ENCODE assay signal across 10 mouse cellular contexts in the genomic region with DNA sequence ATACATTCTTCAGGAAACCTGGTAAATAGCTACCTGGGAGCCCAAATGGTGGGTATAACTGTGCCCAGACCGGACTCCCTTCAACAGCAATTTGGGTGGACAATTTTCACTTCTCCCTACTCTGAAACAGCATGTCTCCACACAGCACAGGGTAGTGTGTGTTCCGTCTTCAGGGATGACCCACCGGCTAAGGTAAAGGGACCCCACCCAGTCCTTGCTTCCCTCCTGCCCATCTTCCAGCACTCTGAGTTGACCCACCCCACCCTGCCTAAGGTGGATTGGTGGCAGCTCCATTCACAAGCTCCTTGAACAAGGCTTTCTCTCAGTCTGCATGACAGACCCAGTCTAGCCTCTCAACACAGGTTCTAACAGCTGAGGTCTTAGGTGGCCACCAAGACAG. TPM values are rescaled to one million over a fixed set of nuclear protein-coding genes. Genes with fewer than 3 reads are reported as not detected.
A peak's percentile ranks its signal among the peaks of the same experiment; 100 is the strongest.
DNase-seq lines count a peak whose midpoint lies in the region; ATAC-seq lines count a peak whose summit lies in the region.
"Had no signal": no experiment of that assay in that cellular context is flagged by ENCODE, and none has a peak within 500 bp of the region (broad histone marks: within the 10 kb centered on the region; RNA-seq: fewer than 3 reads in every experiment).

No protein-coding gene starts in this region.

- intact Hi-C loops in heart, postnatal 36 days (cut with DNase I), result no loop called here

- no peak overlapping the region for H3K4me3 ChIP-seq in midbrain, embryonic 10.5 days
- no peak overlapping the region for H3K4me3 ChIP-seq in midbrain, embryonic 11.5 days (ENCODE audit: low read depth, low read length)
- no peak overlapping the region for H3K4me3 ChIP-seq in liver, embryonic 16.5 days (ENCODE audit: low read depth, low read length)
- H3K4me3 ChIP-seq: limb, embryonic 12.5 days had no signal

- H3K4me2 ChIP-seq in midbrain, embryonic 11.5 days, result no peak overlapping the region
- H3K4me2 ChIP-seq in liver, embryonic 16.5 days (ENCODE audit: low read depth, low read length), result peak overlapping the region; percentile 37
- H3K4me2 ChIP-seq: limb, embryonic 12.5 days had no signal

- peak overlapping the region; percentile 96 for H3K27ac ChIP-seq in midbrain, embryonic 10.5 days (replicated peaks)
- H3K27ac ChIP-seq in midbrain, embryonic 11.5 days (ENCODE audit: low read depth, low read length), result no peak overlapping the region; the same call in 1 of the 2 replicates
- peak overlapping the region; percentile 76 for H3K27ac ChIP-seq in liver, embryonic 16.5 days (ENCODE audit: low read length)
- H3K27ac ChIP-seq: limb, embryonic 12.5 days had no signal

- H3K27me3 ChIP-seq in midbrain, embryonic 10.5 days (ENCODE audit: low read depth, poor library complexity, severe bottlenecking), result no peaks in the 10 kb centered on the region
- H3K27me3 ChIP-seq in midbrain, embryonic 11.5 days (ENCODE audit: control insufficient read depth, insufficient read depth, low read length), result no peaks in the 10 kb centered on the region
- no peaks in the 10 kb centered on the region for H3K27me3 ChIP-seq in liver, embryonic 16.5 days (ENCODE audit: control insufficient read depth, insufficient read depth, low read depth, low read length)
- H3K27me3 ChIP-seq: limb, embryonic 12.5 days had no signal

- H3K9me3 ChIP-seq in midbrain, embryonic 10.5 days (replicated peaks), result no peaks in the 10 kb centered on the region
- H3K9me3 ChIP-seq in midbrain, embryonic 11.5 days (ENCODE audit: control insufficient read depth, low read length), result no peaks in the 10 kb centered on the region
- H3K9me3 ChIP-seq in liver, embryonic 16.5 days (replicated peaks; ENCODE audit: control insufficient read depth, low read length), result no peaks in the 10 kb centered on the region
- H3K9me3 ChIP-seq: limb, embryonic 12.5 days had no signal

- no peak overlapping the region for H3K9ac ChIP-seq in midbrain, embryonic 11.5 days (ENCODE audit: low read length)
- H3K9ac ChIP-seq in liver, embryonic 16.5 days (ENCODE audit: low read depth, low read length), result no peak overlapping the region
- H3K9ac ChIP-seq: limb, embryonic 12.5 days had no signal

- no peak for ATAC-seq in midbrain, embryonic 11.5 days (ENCODE audit: low FRiP score)
- no peak for ATAC-seq in liver, embryonic 16.5 days (ENCODE audit: low read depth)

- WGBS in midbrain, embryonic 10.5 days, result 93% methylated on average over 3 of the region's 3 CpGs
- WGBS in midbrain, embryonic 11.5 days, result 93% methylated on average over 3 of the region's 3 CpGs
- WGBS in liver, embryonic 16.5 days (ENCODE audit: insufficient replicate concordance), result 48% methylated on average over 3 of the region's 3 CpGs

- peaks cover 76% of the 10 kb centered on the region for H3K36me3 ChIP-seq in midbrain, embryonic 10.5 days
- H3K36me3 ChIP-seq in midbrain, embryonic 11.5 days (ENCODE audit: control insufficient read depth, insufficient read depth, low read length), result peaks cover 56% of the 10 kb centered on the region
- peaks cover 5% of the 10 kb centered on the region for H3K36me3 ChIP-seq in liver, embryonic 16.5 days (ENCODE audit: control insufficient read depth, insufficient read depth)

- H3K4me1 ChIP-seq in midbrain, embryonic 10.5 days, result peaks cover 86% of the 10 kb centered on the region
- peaks cover 55% of the 10 kb centered on the region for H3K4me1 ChIP-seq in midbrain, embryonic 11.5 days (ENCODE audit: control insufficient read depth, insufficient read depth, low read length)
- peaks cover 38% of the 10 kb centered on the region for H3K4me1 ChIP-seq in liver, embryonic 16.5 days (ENCODE audit: control insufficient read depth, low read depth, low read length)

- DNase-seq in heart, adult 11 months, result peak; percentile 93
- DNase-seq in heart, postnatal 36 days, result no peak
- DNase-seq in midbrain, embryonic 10.5 days (ENCODE audit: low spot score), result no peak
- no peak for DNase-seq in midbrain, embryonic 11.5 days (ENCODE audit: low spot score, missing footprints)
- no peak for DNase-seq in cerebellum, postnatal 4 days (ENCODE audit: low spot score in 2 of 2)
- no peak for DNase-seq in thymus, postnatal 0 days (ENCODE audit: low spot score)
- no peak for DNase-seq in cerebellum, adult 11 months
- DNase-seq: thymus, postnatal 25 days had no signal

RNA-seq across cellular contexts. Expression of gene Notch1, which starts 33.6 kb away (rescaled TPM):
- 10 to 100 TPM; 29.5 to 34.0 TPM for total RNA-seq in heart, postnatal 36 days (2021)
- polyA plus RNA-seq in midbrain, embryonic 10.5 days (2016; fragmentation: Nextera tagmentation; extraction: Ambion mirVana), result 30.1 and 38.3 TPM in 2 replicates
- polyA plus RNA-seq in midbrain, embryonic 11.5 days (2014; fragmentation: Nextera tagmentation; extraction: Ambion mirVana), result 40.8 and 47.5 TPM in 2 replicates
- polyA plus RNA-seq in liver, embryonic 16.5 days (2015; fragmentation: Nextera tagmentation; extraction: Ambion mirVana), result 2.8 and 3.1 TPM in 2 replicates
- 44.3 and 54.9 TPM in 2 replicates for polyA plus RNA-seq in thymus, postnatal 0 days (2015; fragmentation: Nextera tagmentation; extraction: Ambion mirVana)

RNA-seq across cellular contexts. Expression of gene Sec16a, which starts 37.8 kb away (rescaled TPM):
- total RNA-seq in heart, postnatal 36 days (2021), result 10 to 100 TPM; 36.9 to 39.1 TPM
- polyA plus RNA-seq in midbrain, embryonic 10.5 days (2016; fragmentation: Nextera tagmentation; extraction: Ambion mirVana), result 21.4 and 28.7 TPM in 2 replicates
- 28.2 and 29.8 TPM in 2 replicates for polyA plus RNA-seq in midbrain, embryonic 11.5 days (2014; fragmentation: Nextera tagmentation; extraction: Ambion mirVana)
- polyA plus RNA-seq in liver, embryonic 16.5 days (2015; fragmentation: Nextera tagmentation; extraction: Ambion mirVana), result 9.3 and 12.4 TPM in 2 replicates
- 12.4 and 12.9 TPM in 2 replicates for polyA plus RNA-seq in thymus, postnatal 0 days (2015; fragmentation: Nextera tagmentation; extraction: Ambion mirVana)
